Mouse (Mus musculus) embryo, embryonic 9.5 days (tissue): ENCODE measurements around the gene Prr30.
"Not testable (repeated sequence)": the region's sequence is repeated elsewhere in the genome, so short reads cannot be mapped to it uniquely, and the experiment has no call there.

Experiments
- DNase-seq: peaks from one replicate; pipeline ENCODE4 v3.0.0-alpha.2; 2017; ENCODE audit errors: extremely low spot score

Prr30 gene

DNA sequence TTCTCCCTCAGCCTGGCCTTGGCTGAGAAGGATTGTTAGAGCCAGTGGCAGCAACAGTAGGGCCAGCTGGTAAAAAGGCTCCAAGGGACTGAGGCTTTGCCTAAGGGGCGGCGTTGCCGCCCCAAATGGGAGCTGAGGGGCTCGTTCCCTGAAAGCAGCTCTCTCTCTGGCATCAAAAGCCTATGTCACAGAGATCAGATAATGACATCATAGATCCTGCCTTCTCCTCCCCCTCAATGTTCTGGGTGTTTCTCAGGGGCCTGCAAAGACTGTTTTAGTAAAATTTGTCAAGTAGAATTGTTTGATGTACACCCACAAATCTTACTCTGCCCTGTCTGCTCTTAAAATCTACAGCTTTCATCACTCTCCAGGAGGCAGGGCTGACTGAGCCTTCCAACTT lies at the start of gene Prr30:
Gene Prr30, minus strand, starts transcription at position 101 of the 400 bp plus-strand sequence.
- no peak for DNase-seq

DNA sequence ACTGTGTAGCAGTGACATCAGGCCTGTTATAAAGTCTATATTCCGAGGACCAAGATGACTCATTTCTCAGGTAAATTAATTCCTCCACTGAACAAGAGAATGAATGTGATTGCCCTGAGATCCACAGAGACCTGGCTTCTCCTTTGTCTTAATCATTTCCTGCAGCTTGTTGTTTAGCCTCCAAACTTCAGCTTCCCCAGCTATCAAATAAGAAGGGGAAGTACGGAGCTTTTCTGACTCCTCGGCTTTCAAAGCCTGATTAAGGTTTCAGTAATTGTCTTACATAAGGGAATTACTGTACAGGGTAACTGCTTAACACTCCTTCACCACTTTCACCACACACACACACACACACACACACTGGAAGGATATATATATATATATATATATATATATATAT lies 46.7 kb upstream of the Prr30 start:
- DNase-seq: no peak

- DNase-seq: no peak
Observed at GRCm38 (mm10) chr14:101245706-101246105, 45.6 kb upstream of the Prr30 start.

GRCm38 (mm10) chr14:101244441-101244840 lies 44.3 kb upstream of the Prr30 start:
- DNase-seq: not testable (repeated sequence)

DNA sequence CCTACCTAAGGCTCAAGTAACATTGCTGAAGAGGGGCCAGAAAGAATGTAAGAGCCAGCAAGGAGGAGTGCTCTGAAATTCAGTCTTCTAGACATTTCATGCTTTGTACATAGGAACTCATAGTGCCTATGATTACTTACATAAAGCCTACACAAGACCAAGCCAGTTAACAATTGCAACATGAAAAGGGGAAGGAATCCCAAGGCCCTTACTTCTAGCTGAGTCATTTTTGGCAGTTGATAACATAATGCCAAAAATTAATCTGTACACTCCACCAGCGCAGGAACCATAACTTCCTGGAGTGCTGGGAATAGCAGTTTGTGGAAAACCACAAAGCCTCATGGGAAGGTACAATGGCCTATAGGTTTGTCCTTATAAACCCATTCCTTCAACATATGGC lies 37.8 kb upstream of the Prr30 start:
- no peak for DNase-seq

DNA sequence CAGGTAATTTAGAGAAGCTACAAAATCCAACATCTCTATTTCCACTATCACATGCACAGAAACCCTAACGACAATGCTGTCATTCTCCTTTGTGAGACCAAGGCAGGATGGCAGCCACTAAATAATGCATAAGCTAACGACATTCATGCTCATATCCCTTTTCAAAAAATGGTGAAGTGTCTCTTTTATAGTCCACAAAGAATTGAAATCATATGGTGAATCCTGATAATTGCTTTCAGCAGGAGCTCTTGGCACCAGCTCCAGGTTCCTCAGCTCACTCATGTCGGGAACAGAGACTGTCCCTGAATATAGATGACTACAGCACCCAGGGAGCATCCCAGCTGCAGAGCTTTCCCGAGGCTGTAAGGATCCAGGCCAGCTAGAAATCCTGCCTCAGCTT lies 28.9 kb upstream of the Prr30 start:
- DNase-seq: no peak

- DNase-seq: no peak
Observed at GRCm38 (mm10) chr14:101222319-101222718, 22.2 kb upstream of the Prr30 start.

GRCm38 (mm10) chr14:101172258-101172657 lies 27.9 kb downstream of the Prr30 start:
- DNase-seq: no peak
